Mouse (Mus musculus) bone marrow, adult 2 months (tissue): ENCODE data around the gene Wdr45. TPM values are rescaled to one million over a fixed set of nuclear protein-coding genes. Genes with fewer than 3 reads are reported as not detected.

Source experiments
- H3K27ac ChIP-seq: fragments of 200-500 bp; 2 replicates; pipeline ENCODE4 v1.5.1; 2012; ENCODE audit warnings: low read depth, mild to moderate bottlenecking, control low read depth, inconsistent platforms, low read length; ENCODE audit not compliant: control insufficient read depth, poor library complexity, insufficient read depth
- H3K4me1 ChIP-seq: fragments of 200-500 bp; 2 replicates; pipeline ENCODE4 v1.6.1; 2011; ENCODE audit warnings: low read length; ENCODE audit not compliant: control insufficient read depth, insufficient read depth
- H3K4me3 ChIP-seq: fragments of 200-500 bp; replicated peaks from 2 replicates; pipeline ENCODE3; 2011; ENCODE audit warnings: mild to moderate bottlenecking, low read depth, low read length, control low read depth; ENCODE audit not compliant: control insufficient read depth
- CTCF ChIP-seq: fragments of 200-500 bp; IDR thresholded peaks from 2 replicates; pipeline ENCODE4 v1.5.1; 2011; ENCODE audit warnings: low read length, control low read depth; ENCODE audit not compliant: control insufficient read depth, insufficient read depth
- POLR2A ChIP-seq: fragments of 200-500 bp; IDR thresholded peaks from 2 replicates; pipeline ENCODE4 v1.6.1; 2011; ENCODE audit warnings: low read depth, mild to moderate bottlenecking, control low read depth, low read length, borderline replicate concordance; ENCODE audit not compliant: control insufficient read depth
- WGBS: fragments of 180-500 bp; shearing (Covaris S2); methylation state at CpG from one replicate; pipeline ENCODE4 v1.1.7; 2018; 5-methylcytosine and 5-hydroxymethylcytosine counted together
- polyA plus RNA-seq: library from polyadenylated mRNA; stranded (reverse); fragments of >200 nt; gene quantifications from 2 replicates; pipeline ENCODE4 v1.2.4, GENCODE M21; 2011; ENCODE audit warnings: low replicate concordance; ENCODE audit not compliant: missing spikeins, insufficient read depth, insufficient read length

Wdr45 gene
- polyA plus RNA-seq, 1 experiment = 91.1 TPM

DNA sequence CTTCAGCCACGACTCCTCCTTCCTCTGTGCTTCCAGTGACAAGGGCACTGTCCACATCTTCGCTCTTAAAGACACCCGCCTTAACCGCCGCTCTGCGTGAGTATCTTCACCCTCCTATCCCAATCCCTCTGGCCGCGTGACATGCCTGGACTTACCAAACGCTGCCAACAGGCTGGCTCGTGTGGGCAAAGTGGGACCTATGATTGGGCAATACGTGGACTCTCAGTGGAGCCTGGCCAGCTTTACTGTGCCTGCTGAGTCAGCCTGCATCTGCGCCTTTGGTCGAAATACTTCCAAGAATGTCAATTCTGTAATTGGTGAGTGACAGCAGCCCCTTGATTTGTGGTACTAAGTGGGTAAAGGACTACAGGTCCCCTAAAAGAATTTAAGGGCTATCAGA lies 13.0 kb downstream of the Wdr45 start:
- H3K4me3 ChIP-seq = no peak overlapping the region
- H3K4me1 ChIP-seq = no peaks in the 10 kb centered on the region; the same call in 1 of the 2 replicates
- TF ChIP-seq CTCF (no peak), POLR2A (no peak)

DNA sequence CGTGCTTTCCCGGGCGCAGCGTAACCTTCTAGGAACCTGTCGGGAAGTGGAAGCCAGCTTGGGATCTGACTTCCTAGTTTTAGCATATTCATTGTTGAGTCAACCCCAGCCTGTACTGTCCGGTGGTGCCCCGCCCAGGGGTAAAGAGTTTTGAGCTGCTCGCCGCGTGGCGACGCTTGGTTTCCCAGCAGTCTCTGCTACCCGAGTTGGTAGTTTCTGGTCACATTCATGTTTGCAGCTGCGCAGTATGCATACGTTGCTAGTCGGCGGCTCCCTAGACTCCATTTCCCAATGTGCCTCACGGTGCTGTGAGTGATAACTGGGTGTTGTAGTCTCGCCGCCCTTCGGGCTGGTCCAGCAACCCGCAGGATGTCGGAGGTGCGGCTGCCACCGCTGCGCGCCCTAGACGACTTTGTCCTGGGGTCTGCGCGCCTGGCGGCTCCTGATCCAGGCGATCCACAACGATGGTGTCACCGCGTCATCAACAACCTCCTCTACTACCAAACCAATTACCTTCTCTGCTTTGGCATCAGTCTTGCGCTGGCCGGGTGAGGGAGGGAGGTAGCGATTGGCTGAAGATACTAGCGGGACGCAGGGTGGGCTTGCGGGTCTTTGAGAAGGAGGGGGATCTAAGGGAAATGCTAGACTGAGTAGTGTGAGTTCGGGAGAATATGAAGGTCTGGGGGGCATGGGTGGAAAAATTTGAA lies 14.2 kb downstream of the Wdr45 start, which contains the start of gene Praf2:
Gene Praf2 (plus strand): TSS at position 225 of the 707 bp plus-strand sequence.
- WGBS = 13% methylated on average over 42 of the region's 42 CpGs
- Histone ChIP-seq H3K4me3 (peak within 1 kb of the TSS; percentile 76), H3K4me1 (no peaks in the 10 kb centered on the region; the same call in 1 of the 2 replicates), H3K27ac (peak within 1 kb of the TSS; percentile 27; the same call in 1 of the 2 replicates)
- no peak for TF ChIP-seq POLR2A
- TF ChIP-seq CTCF = no peak

More for the DNA sequence above, 13.0 kb downstream of the Wdr45 start:
- H3K27ac ChIP-seq = no peak overlapping the region
- 76% methylated on average over 13 of the region's 13 CpGs for WGBS

- H3K4me1 ChIP-seq = no peaks in the 10 kb centered on the region; the same call in 1 of the 2 replicates
- WGBS = 40% methylated on average over 4 of the region's 4 CpGs
Measured at GRCm38 (mm10) chrX:7728922-7729265, 14.8 kb downstream of the Wdr45 start.

GRCm38 (mm10) chrX:7733571-7734156 lies 19.5 kb downstream of the Wdr45 start:
- H3K4me1 ChIP-seq = no peaks in the 10 kb centered on the region; the same call in 1 of the 2 replicates
- no peak for TF ChIP-seq POLR2A
- TF ChIP-seq CTCF = peak; percentile 61
- H3K4me3 ChIP-seq = peak overlapping the region; percentile 22
- H3K27ac ChIP-seq = no peak overlapping the region
- WGBS = 32% methylated on average over 24 of the region's 26 CpGs

More at GRCm38 (mm10) chrX:7728922-7729265, 14.8 kb downstream of the Wdr45 start:
- TF ChIP-seq POLR2A (no peak), CTCF (no peak)
- no peak overlapping the region for H3K4me3 ChIP-seq
- H3K27ac ChIP-seq = no peak overlapping the region

- Histone ChIP-seq H3K4me3 (no peak overlapping the region), H3K27ac (no peak overlapping the region), H3K4me1 (no peaks in the 10 kb centered on the region)
- TF ChIP-seq CTCF (no peak), POLR2A (no peak)
- 80% methylated on average over 14 of the region's 14 CpGs for WGBS
Measured at GRCm38 (mm10) chrX:7739336-7740081, 25.4 kb downstream of the Wdr45 start.

GRCm38 (mm10) chrX:7740082-7740819 lies 26.1 kb downstream of the Wdr45 start:
- Histone ChIP-seq H3K4me3 (no peak overlapping the region), H3K27ac (no peak overlapping the region), H3K4me1 (no peaks in the 10 kb centered on the region)
- 72% methylated on average over 10 of the region's 10 CpGs for WGBS
- TF ChIP-seq POLR2A (no peak), CTCF (no peak)

DNA sequence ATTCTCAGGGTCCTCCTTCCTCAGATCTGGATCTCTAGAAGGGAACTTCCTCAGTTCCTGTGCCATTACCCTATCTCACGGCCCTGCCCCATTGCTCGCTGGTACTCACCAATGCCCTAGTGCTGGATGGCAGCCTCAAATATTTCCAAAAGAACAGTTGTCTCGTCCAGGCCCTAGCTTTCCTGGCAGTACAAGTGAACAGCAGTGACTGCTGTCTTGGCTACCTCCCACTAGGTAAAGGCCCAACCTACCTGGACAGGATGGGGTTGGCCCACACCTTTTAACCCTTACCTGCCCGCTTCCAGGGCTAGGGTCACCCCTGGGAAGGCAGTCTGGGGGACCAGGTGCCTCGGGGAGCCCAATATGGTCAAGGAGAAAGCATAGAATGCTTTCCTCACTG lies 27.0 kb downstream of the Wdr45 start:
- Histone ChIP-seq H3K4me3 (no peak overlapping the region), H3K27ac (no peak overlapping the region), H3K4me1 (no peaks in the 10 kb centered on the region)
- 67% methylated on average over 5 of the region's 5 CpGs for WGBS
- TF ChIP-seq POLR2A (no peak), CTCF (no peak)

DNA sequence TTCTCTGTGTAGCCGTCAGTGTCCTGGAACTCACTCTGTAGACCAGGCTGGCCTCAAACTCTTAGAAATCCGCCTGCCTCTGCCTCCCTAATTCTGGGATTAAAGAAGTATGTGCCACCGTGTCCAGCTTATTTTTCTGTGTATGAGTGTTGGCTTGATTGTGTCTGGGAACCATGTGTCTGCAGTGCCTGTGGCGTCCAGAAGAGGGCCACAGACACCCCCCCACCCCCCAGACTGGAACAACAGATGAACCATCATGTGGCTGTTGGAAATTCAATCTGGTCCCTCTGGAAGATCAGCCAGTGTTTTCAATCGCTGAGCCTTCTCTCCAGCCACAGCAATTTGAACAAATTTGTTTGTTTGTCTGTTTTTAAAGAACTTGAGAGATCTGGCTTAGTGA lies 29.3 kb downstream of the Wdr45 start:
- Histone ChIP-seq H3K27ac (no peak overlapping the region), H3K4me3 (no peak overlapping the region), H3K4me1 (no peaks in the 10 kb centered on the region)
- 57% methylated on average over 5 of the region's 5 CpGs for WGBS
- TF ChIP-seq POLR2A = no peak
- peak; percentile 28; the same call in 1 of the 2 replicates for TF ChIP-seq CTCF
